8 mouse cellular contexts compared by ENCODE assay signal in the genomic region with DNA sequence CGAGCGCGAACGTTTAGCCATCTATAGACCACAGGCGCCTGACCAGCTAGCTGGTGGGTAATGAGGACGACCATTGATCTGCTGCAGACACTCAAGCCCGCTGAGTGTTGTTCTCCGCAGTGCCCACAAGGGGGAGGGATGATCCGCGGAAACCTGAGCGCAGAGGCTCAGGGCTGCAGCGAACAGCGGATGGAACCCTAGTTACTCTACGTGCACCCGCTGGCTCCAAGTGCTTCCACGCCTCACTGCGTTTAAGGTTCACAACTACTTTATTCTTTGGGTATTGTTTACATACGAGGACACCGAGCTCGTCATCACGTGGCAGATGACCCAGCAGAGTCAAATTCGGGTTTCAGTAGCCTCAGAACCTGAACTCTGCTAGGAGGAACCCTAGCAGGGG. TPM values are rescaled to one million over a fixed set of nuclear protein-coding genes. Genes with fewer than 3 reads are reported as not detected.
A peak's percentile ranks its signal among the peaks of the same experiment; 100 is the strongest.
DNase-seq lines count a peak whose midpoint lies in the region; ATAC-seq and TF ChIP-seq lines count a peak whose summit lies in the region.

No protein-coding gene starts in this region.

- peak overlapping the region; percentile 91 for H3K4me2 ChIP-seq in intestine, postnatal 0 days (replicated peaks; ENCODE audit: low read depth)
- H3K4me2 ChIP-seq in limb, embryonic 14.5 days (replicated peaks; ENCODE audit: low read depth, low read length, severe bottlenecking) = peak overlapping the region; percentile 26; the same call in 1 of the 2 replicates
- peak overlapping the region; percentile 17 for H3K4me2 ChIP-seq in midbrain, embryonic 15.5 days

- DNase-seq in frontal cortex, postnatal 14 days (ENCODE audit: low spot score in 2 of 2) = no peak
- DNase-seq in embryo, embryonic 10 days (ENCODE audit: low spot score) = peak; percentile 93
- peak; percentile 96 for DNase-seq in heart, adult 11 months
- DNase-seq in limb, embryonic 14.5 days (ENCODE audit: low spot score) = peak; percentile 78
- peak; percentile 70 to 86 for DNase-seq in spleen, postnatal 4 days (ENCODE audit: low spot score in 2 of 2)

- H3K9me3 ChIP-seq in intestine, postnatal 0 days (ENCODE audit: control insufficient read depth) = no peaks in the 10 kb centered on the region
- H3K9me3 ChIP-seq in limb, embryonic 14.5 days (ENCODE audit: control insufficient read depth, low read length) = no peaks in the 10 kb centered on the region
- H3K9me3 ChIP-seq in midbrain, embryonic 15.5 days = no peaks in the 10 kb centered on the region

- peaks cover 3% of the 10 kb centered on the region; the same call in 1 of the 2 replicates for H3K27me3 ChIP-seq in intestine, postnatal 0 days (replicated peaks; ENCODE audit: control insufficient read depth, insufficient read depth, low read length)
- H3K27me3 ChIP-seq in limb, embryonic 14.5 days (ENCODE audit: control insufficient read depth, insufficient read depth, low read length) = peaks cover 77% of the 10 kb centered on the region
- H3K27me3 ChIP-seq in midbrain, embryonic 15.5 days (replicated peaks) = peaks cover 62% of the 10 kb centered on the region

- H3K9ac ChIP-seq in intestine, postnatal 0 days (ENCODE audit: low read depth, low read length) = no peak overlapping the region
- no peak overlapping the region for H3K9ac ChIP-seq in limb, embryonic 14.5 days (ENCODE audit: low read depth, low read length, severe bottlenecking)
- H3K9ac ChIP-seq in midbrain, embryonic 15.5 days = no peak overlapping the region

- H3K36me3 ChIP-seq in intestine, postnatal 0 days (ENCODE audit: control insufficient read depth, insufficient read depth) = no peaks in the 10 kb centered on the region
- H3K36me3 ChIP-seq in limb, embryonic 14.5 days (ENCODE audit: control insufficient read depth, insufficient read depth, low read length) = no peaks in the 10 kb centered on the region
- H3K36me3 ChIP-seq in midbrain, embryonic 15.5 days (replicated peaks) = no peaks in the 10 kb centered on the region

- H3K4me3 ChIP-seq in intestine, postnatal 0 days (ENCODE audit: low read depth, low read length) = peak overlapping the region; percentile 16; the same call in 1 of the 2 replicates
- peak overlapping the region; percentile 8; the same call in 1 of the 2 replicates for H3K4me3 ChIP-seq in limb, embryonic 14.5 days (replicated peaks; ENCODE audit: low read length)
- H3K4me3 ChIP-seq in midbrain, embryonic 15.5 days = no peak overlapping the region

- WGBS in intestine, postnatal 0 days = 1% methylated on average over 22 of the region's 22 CpGs
- under 1% methylated on average over 21 of the region's 22 CpGs for WGBS in limb, embryonic 14.5 days
- WGBS in midbrain, embryonic 15.5 days = under 1% methylated on average over 22 of the region's 22 CpGs

- peak; percentile 92 for TF ChIP-seq CTCF in intestine, postnatal 0 days (IDR thresholded peaks at IDR 0.05; ENCODE audit: low read depth)

- peak; percentile 54 for ATAC-seq in frontal cortex, adult (ENCODE audit: low TSS enrichment)
- no peak for ATAC-seq in intestine, postnatal 0 days
- no peak for ATAC-seq in limb, embryonic 14.5 days (ENCODE audit: low FRiP score, low read depth)
- no peak for ATAC-seq in midbrain, embryonic 15.5 days (replicated peaks)

- TF ChIP-seq POLR2A in limb, embryonic 14.5 days (IDR thresholded peaks at IDR 0.05; ENCODE audit: borderline replicate concordance, extremely low read depth, insufficient read depth, insufficient read length) = no peak

- H3K27ac ChIP-seq in intestine, postnatal 0 days (ENCODE audit: low read depth, low read length) = no peak overlapping the region
- H3K27ac ChIP-seq in limb, embryonic 14.5 days (replicated peaks; ENCODE audit: low read depth, low read length) = no peak overlapping the region
- no peak overlapping the region for H3K27ac ChIP-seq in midbrain, embryonic 15.5 days

- H3K4me1 ChIP-seq in intestine, postnatal 0 days (replicated peaks; ENCODE audit: control insufficient read depth, insufficient read depth, low read length) = peaks cover 22% of the 10 kb centered on the region; the same call in 1 of the 2 replicates
- peaks cover 18% of the 10 kb centered on the region for H3K4me1 ChIP-seq in limb, embryonic 14.5 days (ENCODE audit: control insufficient read depth, insufficient read depth, low read length)
- peaks cover 45% of the 10 kb centered on the region for H3K4me1 ChIP-seq in midbrain, embryonic 15.5 days

RNA-seq across cellular contexts. Expression of gene Arhgap27, which starts 4.4 kb away (rescaled TPM):
- 16.9 and 18.7 TPM in 2 replicates for polyA plus RNA-seq in intestine, postnatal 0 days (2015; fragmentation: Nextera tagmentation; extraction: Ambion mirVana)
- 14.1 and 16.7 TPM in 2 replicates for polyA plus RNA-seq in limb, embryonic 14.5 days (2012; rRNA removed)
- polyA plus RNA-seq in limb, embryonic 14.5 days (2014; fragmentation: Nextera tagmentation; extraction: Ambion mirVana) = 8.4 and 9.4 TPM in 2 replicates
- polyA plus RNA-seq in midbrain, embryonic 15.5 days (2015; fragmentation: Nextera tagmentation; extraction: Ambion mirVana) = 3.9 and 4.6 TPM in 2 replicates

RNA-seq across cellular contexts. Expression of gene Plekhm1, which starts 53.4 kb away (rescaled TPM):
- 4.7 and 5.2 TPM in 2 replicates for polyA plus RNA-seq in intestine, postnatal 0 days (2015; fragmentation: Nextera tagmentation; extraction: Ambion mirVana)
- polyA plus RNA-seq in limb, embryonic 14.5 days (2012; rRNA removed) = 11.8 and 13.9 TPM in 2 replicates
- 9.6 and 10.7 TPM in 2 replicates for polyA plus RNA-seq in limb, embryonic 14.5 days (2014; fragmentation: Nextera tagmentation; extraction: Ambion mirVana)
- 9.5 and 10.8 TPM in 2 replicates for polyA plus RNA-seq in midbrain, embryonic 15.5 days (2015; fragmentation: Nextera tagmentation; extraction: Ambion mirVana)

Comparison
In these comparisons a context has a peak if more than half of its experiments do, and no peak if none do; other contexts are left out.
1. DNase-seq: peak in embryo, embryonic 10 days (single experiment), heart, adult 11 months (single experiment), limb, embryonic 14.5 days (single experiment) and spleen, postnatal 4 days (2 of 2); none in frontal cortex, postnatal 14 days (0 of 2).
2. H3K4me2 ChIP-seq: peak in every context shown above with its lines; median percentile 91 in intestine, postnatal 0 days; 26 in limb, embryonic 14.5 days; 17 in midbrain, embryonic 15.5 days.